Mouse (Mus musculus) heart, adult 2 months (tissue): ENCODE results near the gene Zfp110.

Experiments
- CTCF ChIP-seq: fragments of 200-600 bp; IDR thresholded peaks from 2 replicates; pipeline ENCODE4 v1.8.1; 2022; ENCODE audit warnings: antibody characterized with exemption, mild to moderate bottlenecking, moderate library complexity
- EP300 ChIP-seq: fragments of 200-500 bp; IDR thresholded peaks from 2 replicates; pipeline ENCODE4 v1.6.1; 2011; ENCODE audit warnings: low read depth, low read length, control low read depth; ENCODE audit not compliant: insufficient read depth
- POLR2A ChIP-seq: fragments of 200-500 bp; IDR thresholded peaks from 2 replicates; pipeline ENCODE4 v1.6.1; 2011; ENCODE audit warnings: mild to moderate bottlenecking, low read depth, low read length, control low read depth; ENCODE audit not compliant: insufficient read depth

GRCm38 (mm10) chr7:12802866-12803726 lies 31.5 kb upstream of the Zfp110 start, which contains the start of gene Zscan18:
- no peak for TF ChIP-seq CTCF
- TF ChIP-seq EP300 = no peak
- TF ChIP-seq POLR2A = peak; percentile 69; the same call in 1 of the 2 replicates
